Mouse (Mus musculus) activated CD4-positive, CD25-positive, alpha-beta regulatory T cell (primary cell): ENCODE data around the gene Wfdc18. TPM values are rescaled to one million over a fixed set of nuclear protein-coding genes. Genes with fewer than 3 reads are reported as not detected.

Source experiments
- polyA plus RNA-seq, 2 experiments: library from polyadenylated mRNA; unstranded; fragments of 100-300 nt; shearing (Covaris generic); gene quantifications; one replicate each; pipeline ENCODE4 v1.2.1; 2017

The Wfdc18 gene
- under 1 TPM in 1 of 2 experiments, not detected in 1; 0.32 TPM for polyA plus RNA-seq

DNA sequence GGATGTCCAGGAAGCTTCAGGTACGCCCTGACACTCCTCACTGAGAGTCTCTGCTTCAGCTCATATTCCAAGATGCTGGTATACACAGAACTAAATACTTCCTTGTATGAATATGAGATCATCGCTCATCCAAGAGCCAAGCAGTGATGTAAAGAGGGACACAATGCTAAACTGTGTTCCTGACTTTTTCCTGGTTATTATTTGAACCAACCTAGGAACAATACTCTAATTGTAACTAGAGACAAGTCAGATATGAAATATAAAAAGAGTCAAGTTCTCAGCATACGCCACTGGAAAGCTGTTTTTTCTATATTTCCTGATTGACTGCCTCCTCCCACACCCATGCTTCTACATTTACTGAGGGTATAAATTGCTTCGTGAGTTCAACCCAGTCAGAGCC, at the start of gene Wfdc18:
Gene Wfdc18 (plus strand): TSS at position 301 of the 400 bp plus-strand sequence.

DNA sequence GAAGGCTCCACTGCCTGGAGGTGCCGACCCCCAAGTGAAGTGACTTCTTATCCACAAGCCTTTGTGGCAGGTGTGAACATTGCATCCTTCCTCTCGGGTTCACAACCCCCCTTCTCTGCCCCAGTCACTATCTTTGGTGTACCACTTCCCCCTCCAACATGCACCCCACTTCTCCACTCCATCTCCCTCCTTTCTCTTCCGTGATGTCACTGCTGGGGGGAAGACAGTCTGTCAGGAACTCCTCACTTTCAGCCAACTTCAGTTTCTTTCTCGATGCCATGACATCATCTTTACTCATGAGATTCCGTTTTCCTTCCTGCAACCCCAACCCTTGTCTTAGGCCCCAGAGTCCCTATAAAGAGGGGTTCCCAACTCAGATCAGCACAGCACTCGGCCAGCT, 46.6 kb upstream of the Wfdc18 start, which contains the start of gene Ccl4:
Gene Ccl4 (plus strand): TSS at position 381 of the 400 bp plus-strand sequence.

GRCm38 (mm10) chr11:83703705-83704104, 5.1 kb upstream of the Wfdc18 start, which contains the start of gene Wfdc17:
Gene Wfdc17 (plus strand): TSS chr11:83703991.

GRCm38 (mm10) chr11:83746681-83747080, 37.9 kb downstream of the Wfdc18 start, which contains the start of gene Wfdc21:
Gene Wfdc21 (plus strand): TSS chr11:83746940.

DNA sequence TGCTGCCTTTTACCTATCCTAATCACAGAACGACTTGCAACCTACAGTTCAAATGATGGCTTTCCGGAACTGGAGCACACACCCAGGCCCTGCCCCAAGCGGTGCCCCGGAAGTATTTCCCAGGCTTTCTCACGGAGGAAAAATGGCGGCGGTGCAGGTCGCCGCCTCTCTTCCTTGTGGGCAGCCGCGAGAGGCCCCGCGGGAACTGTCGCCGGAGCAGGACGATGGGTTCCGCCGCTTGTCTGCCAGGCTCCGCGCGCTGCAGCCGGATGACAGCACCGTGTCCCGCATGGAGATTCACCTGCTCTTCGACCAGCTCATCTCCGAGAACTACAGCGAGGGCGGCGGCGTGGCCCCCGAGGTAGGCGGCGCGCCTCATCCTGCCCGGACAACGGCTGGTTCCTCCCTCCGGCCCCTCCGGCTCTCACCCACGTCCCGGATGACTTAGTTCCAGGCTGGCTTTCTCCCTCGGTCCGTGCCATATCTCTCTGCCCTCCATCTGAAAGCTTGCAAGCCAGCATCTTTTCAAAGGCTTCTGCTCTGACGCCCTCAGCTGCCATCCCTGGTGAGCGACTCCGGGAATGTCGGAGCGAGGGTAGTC, 44.9 kb downstream of the Wfdc18 start, which contains the start of gene Heatr6:
Gene Heatr6 (plus strand): TSS at position 116 of the 601 bp plus-strand sequence.

Other genes starting within 250 kb of the Wfdc18 start
- under 1 TPM in 1 of 2 experiments, not detected in 1; 0.25 TPM for gene Mmp28, start 245.9 kb upstream of the Wfdc18 start, polyA plus RNA-seq
- gene Taf15, start 235.9 kb upstream of the Wfdc18 start, polyA plus RNA-seq: 10 to 100 TPM; 13.2 to 14.7 TPM
- under 1 TPM in 1 of 2 experiments, not detected in 1; 0.19 TPM for gene Heatr9, start 186.8 kb upstream of the Wfdc18 start, polyA plus RNA-seq
- 100 to 1,000 TPM; 223 to 434 TPM for gene Ccl5, start 178.5 kb upstream of the Wfdc18 start, polyA plus RNA-seq
- 1 to 10 TPM in 1 of 2 experiments, not detected in 1; 7.7 TPM for gene Ccl9, start 130.4 kb upstream of the Wfdc18 start, polyA plus RNA-seq
- gene Ccl6, start 115.9 kb upstream of the Wfdc18 start, polyA plus RNA-seq: 10 to 100 TPM in 1 of 2 experiments, 1 to 10 TPM in 1; 1.0 to 82.4 TPM
- under 1 TPM in 1 of 2 experiments, not detected in 1; 0.42 TPM for gene Rpl9-ps1, start 63.4 kb upstream of the Wfdc18 start, polyA plus RNA-seq
- gene Ccl3, start 59.7 kb upstream of the Wfdc18 start, polyA plus RNA-seq: 1 to 10 TPM; 3.3 to 8.3 TPM
- 10 to 100 TPM; 17.3 to 24.7 TPM for gene Ccl4, start 46.4 kb upstream of the Wfdc18 start, polyA plus RNA-seq
- gene Wfdc17, start 5.0 kb upstream of the Wfdc18 start, polyA plus RNA-seq: 10 to 100 TPM in 1 of 2 experiments, under 1 TPM in 1; 0.85 to 24.9 TPM
- not detected for gene Wfdc21, start 37.9 kb downstream of the Wfdc18 start, polyA plus RNA-seq
- gene Heatr6, start 44.7 kb downstream of the Wfdc18 start, polyA plus RNA-seq: 10 to 100 TPM; 24.3 to 26.1 TPM
- not detected for gene Hnf1b, start 141.0 kb downstream of the Wfdc18 start, polyA plus RNA-seq
- gene Ddx52, start 233.0 kb downstream of the Wfdc18 start, polyA plus RNA-seq: 10 to 100 TPM; 59.8 to 63.5 TPM